Mouse (Mus musculus): ENCODE measurements around the gene Dhx38. TPM values are rescaled to one million over a fixed set of nuclear protein-coding genes. Genes with fewer than 3 reads are reported as not detected.

Gene Dhx38
- 32.5 and 36.3 TPM in 2 replicates for polyA plus RNA-seq (2011; ENCODE audit: insufficient read depth, insufficient read length, low read depth, missing spikeins)

GRCm38 (mm10) chr8:109565498-109566333 lies at the start of gene Dhx38, which contains the start of gene Txnl4b:
Gene Dhx38, minus strand, starts transcription at chr8:109565861.
Gene Txnl4b, plus strand, starts transcription at chr8:109565892.
- Histone ChIP-seq H3K4me3 (ENCODE audit: low read depth, low read length) (peak within 1 kb of the TSS; percentile 93), H3K36me3 (ENCODE audit: control insufficient read depth, insufficient read depth, low read length, poor library complexity, severe bottlenecking) (peaks cover 15% of the 10 kb centered on the region), H3K27me3 (ENCODE audit: control insufficient read depth, insufficient read depth, low read length, poor library complexity, severe bottlenecking) (no peaks in the 10 kb centered on the region), H3K27ac (ENCODE audit: insufficient read depth, low read length) (peak within 1 kb of the TSS; percentile 73), H3K4me1 (ENCODE audit: control insufficient read depth, insufficient read depth, low read length) (no peaks in the 10 kb centered on the region), H3K9me3 (replicated peaks; ENCODE audit: control insufficient read depth, insufficient read depth, low read length, poor library complexity, severe bottlenecking) (no peaks in the 10 kb centered on the region), H3K9ac (ENCODE audit: low read depth, poor library complexity, severe bottlenecking) (peak within 1 kb of the TSS; percentile 97)
- no peak for TF ChIP-seq POLR2A (IDR thresholded peaks at IDR 0.05; ENCODE audit: insufficient read depth, low read length)
- 0 out of 2 replicates have a peak, but pooled peaks have one; percentile 33 for TF ChIP-seq EP300 (IDR thresholded peaks at IDR 0.05; ENCODE audit: insufficient read depth, low read depth, low read length)

DNA sequence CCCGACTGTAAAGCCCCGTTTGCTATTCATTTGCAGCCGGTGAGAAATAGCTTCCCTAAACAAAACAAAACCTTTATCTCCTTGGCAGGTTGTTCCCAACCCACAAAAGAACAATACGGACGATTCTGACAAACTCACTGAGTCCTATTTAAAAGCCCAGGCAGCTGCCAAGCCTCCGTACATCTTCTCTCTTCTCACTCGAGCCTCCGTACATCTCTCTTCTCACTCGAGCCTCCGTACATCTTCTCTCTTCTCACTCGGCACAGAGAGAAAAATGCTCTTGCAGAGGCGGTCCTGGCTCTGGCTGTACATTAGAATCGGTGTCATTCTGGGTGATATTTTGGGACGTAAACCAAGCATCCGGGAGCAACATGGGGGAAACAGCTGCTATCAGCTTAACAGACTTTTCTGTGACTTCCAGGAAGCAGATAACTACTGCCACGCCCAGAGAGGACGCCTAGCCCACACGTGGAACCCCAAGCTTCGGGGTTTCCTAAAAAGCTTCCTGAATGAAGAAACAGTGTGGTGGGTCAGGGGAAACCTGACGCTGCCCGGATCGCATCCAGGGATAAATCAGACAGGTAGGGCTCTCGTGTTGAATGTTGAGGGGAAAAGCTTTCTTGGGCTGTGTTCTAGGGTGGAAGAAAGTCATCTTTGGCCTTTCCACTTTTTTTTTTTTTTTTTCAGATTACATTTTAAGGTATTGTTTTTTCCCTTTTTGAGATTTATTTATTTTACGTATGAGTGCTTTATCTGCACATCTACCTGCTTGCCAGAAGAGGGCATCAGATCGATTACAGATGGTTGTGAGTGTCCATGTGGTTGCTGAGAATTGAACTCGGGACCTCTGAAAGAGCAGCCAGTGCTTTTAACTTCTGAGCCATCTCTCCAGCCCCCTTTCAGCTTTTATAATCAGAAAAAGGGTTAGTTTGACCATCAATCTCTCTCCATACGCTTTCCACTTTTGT lies 48.9 kb upstream of the Dhx38 start, which contains the start of gene Pkd1l3:
Gene Pkd1l3, plus strand, starts transcription at position 275 of the 968 bp plus-strand sequence.
- no peak within 1 kb of the TSS for H3K27ac ChIP-seq (ENCODE audit: insufficient read depth, low read length)
- peak within 1 kb of the TSS; percentile 48 for H3K4me3 ChIP-seq (ENCODE audit: low read depth, low read length)
- TF ChIP-seq EP300 (IDR thresholded peaks at IDR 0.05; ENCODE audit: insufficient read depth, low read depth, low read length) (no peak), CTCF (IDR thresholded peaks at IDR 0.05; ENCODE audit: low read depth, low read length) (no peak), POLR2A (IDR thresholded peaks at IDR 0.05; ENCODE audit: insufficient read depth, low read length) (no peak)
- H3K4me1 ChIP-seq (ENCODE audit: control insufficient read depth, insufficient read depth, low read length): no peaks in the 10 kb centered on the region
- no peaks in the 10 kb centered on the region for H3K9me3 ChIP-seq (replicated peaks; ENCODE audit: control insufficient read depth, insufficient read depth, low read length, poor library complexity, severe bottlenecking)
- no peaks in the 10 kb centered on the region for H3K27me3 ChIP-seq (ENCODE audit: control insufficient read depth, insufficient read depth, low read length, poor library complexity, severe bottlenecking)
- H3K9ac ChIP-seq (ENCODE audit: low read depth, poor library complexity, severe bottlenecking): peak within 1 kb of the TSS; percentile 47; the same call in 1 of the 2 replicates
- H3K36me3 ChIP-seq (ENCODE audit: control insufficient read depth, insufficient read depth, low read length, poor library complexity, severe bottlenecking): no peaks in the 10 kb centered on the region

- Histone ChIP-seq H3K27me3 (ENCODE audit: control insufficient read depth, insufficient read depth, low read length, poor library complexity, severe bottlenecking) (no peaks in the 10 kb centered on the region), H3K36me3 (ENCODE audit: control insufficient read depth, insufficient read depth, low read length, poor library complexity, severe bottlenecking) (peaks cover 12% of the 10 kb centered on the region), H3K4me1 (ENCODE audit: control insufficient read depth, insufficient read depth, low read length) (no peaks in the 10 kb centered on the region), H3K9ac (ENCODE audit: low read depth, poor library complexity, severe bottlenecking) (peak overlapping the region; percentile 70), H3K9me3 (replicated peaks; ENCODE audit: control insufficient read depth, insufficient read depth, low read length, poor library complexity, severe bottlenecking) (no peaks in the 10 kb centered on the region), H3K27ac (ENCODE audit: insufficient read depth, low read length) (peak overlapping the region; percentile 78), H3K4me3 (ENCODE audit: low read depth, low read length) (peak overlapping the region; percentile 31; the same call in 1 of the 2 replicates)
- TF ChIP-seq POLR2A (IDR thresholded peaks at IDR 0.05; ENCODE audit: insufficient read depth, low read length): no peak
- TF ChIP-seq EP300 (IDR thresholded peaks at IDR 0.05; ENCODE audit: insufficient read depth, low read depth, low read length): no peak
- no peak for TF ChIP-seq CTCF (IDR thresholded peaks at IDR 0.05; ENCODE audit: low read depth, low read length)
Measured at GRCm38 (mm10) chr8:109609153-109609502, 43.5 kb upstream of the Dhx38 start.

- TF ChIP-seq EP300 (IDR thresholded peaks at IDR 0.05; ENCODE audit: insufficient read depth, low read depth, low read length) (peak; percentile 31; the same call in 1 of the 2 replicates), POLR2A (IDR thresholded peaks at IDR 0.05; ENCODE audit: insufficient read depth, low read length) (peak; percentile 93), CTCF (IDR thresholded peaks at IDR 0.05; ENCODE audit: low read depth, low read length) (no peak)
- H3K9ac ChIP-seq (ENCODE audit: low read depth, poor library complexity, severe bottlenecking): peak within 1 kb of the TSS; percentile 70
- peaks cover 17% of the 10 kb centered on the region for H3K36me3 ChIP-seq (ENCODE audit: control insufficient read depth, insufficient read depth, low read length, poor library complexity, severe bottlenecking)
- no peaks in the 10 kb centered on the region for H3K4me1 ChIP-seq (ENCODE audit: control insufficient read depth, insufficient read depth, low read length)
- no peaks in the 10 kb centered on the region for H3K9me3 ChIP-seq (replicated peaks; ENCODE audit: control insufficient read depth, insufficient read depth, low read length, poor library complexity, severe bottlenecking)
- H3K27me3 ChIP-seq (ENCODE audit: control insufficient read depth, insufficient read depth, low read length, poor library complexity, severe bottlenecking): no peaks in the 10 kb centered on the region
- H3K27ac ChIP-seq (ENCODE audit: insufficient read depth, low read length): peak within 1 kb of the TSS; percentile 78
- H3K4me3 ChIP-seq (ENCODE audit: low read depth, low read length): peak within 1 kb of the TSS; percentile 73
Measured at GRCm38 (mm10) chr8:109608271-109609152, 42.9 kb upstream of the Dhx38 start, which contains the start of gene Dhodh. Gene Dhodh, minus strand, starts transcription at chr8:109608673.

DNA sequence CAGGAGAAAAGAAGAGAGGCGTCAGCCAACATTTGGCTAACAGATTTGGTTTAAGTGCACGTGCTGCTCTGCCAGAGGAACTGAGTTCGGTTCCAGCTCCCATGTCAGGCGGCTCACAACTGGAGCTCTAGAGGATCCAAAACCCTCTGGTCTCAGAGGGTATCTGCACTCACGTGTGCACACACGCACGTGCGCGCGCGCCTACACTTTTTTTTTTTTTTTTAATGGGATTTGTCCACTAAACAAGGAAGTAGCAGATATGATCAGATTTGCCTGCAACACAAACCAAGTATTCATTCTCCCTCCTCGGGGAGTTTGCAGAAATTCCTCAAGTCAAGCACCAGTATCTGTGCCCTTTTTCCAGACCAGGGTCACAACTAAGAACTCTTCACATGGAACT lies 42.0 kb upstream of the Dhx38 start:
- peak overlapping the region; percentile 70 for H3K9ac ChIP-seq (ENCODE audit: low read depth, poor library complexity, severe bottlenecking)
- H3K9me3 ChIP-seq (replicated peaks; ENCODE audit: control insufficient read depth, insufficient read depth, low read length, poor library complexity, severe bottlenecking): no peaks in the 10 kb centered on the region
- H3K4me1 ChIP-seq (ENCODE audit: control insufficient read depth, insufficient read depth, low read length): no peaks in the 10 kb centered on the region
- peak overlapping the region; percentile 73 for H3K4me3 ChIP-seq (ENCODE audit: low read depth, low read length)
- H3K36me3 ChIP-seq (ENCODE audit: control insufficient read depth, insufficient read depth, low read length, poor library complexity, severe bottlenecking): peaks cover 26% of the 10 kb centered on the region
- no peak for TF ChIP-seq CTCF (IDR thresholded peaks at IDR 0.05; ENCODE audit: low read depth, low read length)
- TF ChIP-seq POLR2A (IDR thresholded peaks at IDR 0.05; ENCODE audit: insufficient read depth, low read length): no peak
- no peak for TF ChIP-seq EP300 (IDR thresholded peaks at IDR 0.05; ENCODE audit: insufficient read depth, low read depth, low read length)
- H3K27me3 ChIP-seq (ENCODE audit: control insufficient read depth, insufficient read depth, low read length, poor library complexity, severe bottlenecking): no peaks in the 10 kb centered on the region
- no peak overlapping the region for H3K27ac ChIP-seq (ENCODE audit: insufficient read depth, low read length)

Data from ES-Bruce4 (cell line).